Mouse (Mus musculus) CD4-positive, CD25-positive, alpha-beta regulatory T cell, adult 2 months (primary cell): ENCODE results near the gene Abhd6.

Source experiments
- DNase-seq: peaks from one replicate; pipeline ENCODE4 v3.0.0-alpha.2; 2012; ENCODE audit warnings: low read depth, low spot score

The Abhd6 gene

GRCm38 (mm10) chr14:8002432-8003092 lies at the start of gene Abhd6:
TSS of gene Abhd6 (plus strand) at chr14:8002902.
- peak; percentile 90 for DNase-seq

- DNase-seq = no peak
These were observed 48.6 kb upstream of the Abhd6 start for GRCm38 (mm10) chr14:7954071-7954471.

GRCm38 (mm10) chr14:7956427-7956826 lies 46.3 kb upstream of the Abhd6 start:
- DNase-seq = no peak

GRCm38 (mm10) chr14:7957049-7957448 lies 45.7 kb upstream of the Abhd6 start, which contains the start of gene Gm45521:
TSS of gene Gm45521 (plus strand) at chr14:7957288.
- no peak for DNase-seq

- peak; percentile 31 for DNase-seq
These were observed 42.1 kb upstream of the Abhd6 start for GRCm38 (mm10) chr14:7960616-7961015.

DNA sequence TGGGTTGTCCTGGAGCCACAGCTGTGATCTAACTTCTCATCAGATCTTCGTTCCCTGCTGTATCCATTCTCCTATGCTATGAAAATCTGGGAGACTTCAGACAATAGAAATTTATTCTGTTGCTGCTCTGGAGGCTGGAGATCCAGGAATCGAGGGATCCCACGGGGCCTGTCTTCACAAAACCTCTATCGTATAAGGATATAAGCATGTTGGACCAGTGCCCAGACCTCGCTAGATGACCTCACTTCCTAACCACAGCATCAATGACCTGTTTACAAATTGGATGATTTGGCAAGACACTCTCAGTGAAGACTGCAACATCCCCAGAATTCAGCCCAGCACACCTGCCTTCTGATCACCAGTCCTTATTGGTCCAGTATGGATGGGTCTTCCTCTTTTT lies 41.0 kb upstream of the Abhd6 start:
- DNase-seq = no peak

GRCm38 (mm10) chr14:7962626-7963025 lies 40.1 kb upstream of the Abhd6 start:
- no peak for DNase-seq

GRCm38 (mm10) chr14:7963160-7963559 lies 39.5 kb upstream of the Abhd6 start:
- DNase-seq = no peak

GRCm38 (mm10) chr14:7964219-7964889 lies 38.3 kb upstream of the Abhd6 start:
- peak; percentile 84 for DNase-seq

DNA sequence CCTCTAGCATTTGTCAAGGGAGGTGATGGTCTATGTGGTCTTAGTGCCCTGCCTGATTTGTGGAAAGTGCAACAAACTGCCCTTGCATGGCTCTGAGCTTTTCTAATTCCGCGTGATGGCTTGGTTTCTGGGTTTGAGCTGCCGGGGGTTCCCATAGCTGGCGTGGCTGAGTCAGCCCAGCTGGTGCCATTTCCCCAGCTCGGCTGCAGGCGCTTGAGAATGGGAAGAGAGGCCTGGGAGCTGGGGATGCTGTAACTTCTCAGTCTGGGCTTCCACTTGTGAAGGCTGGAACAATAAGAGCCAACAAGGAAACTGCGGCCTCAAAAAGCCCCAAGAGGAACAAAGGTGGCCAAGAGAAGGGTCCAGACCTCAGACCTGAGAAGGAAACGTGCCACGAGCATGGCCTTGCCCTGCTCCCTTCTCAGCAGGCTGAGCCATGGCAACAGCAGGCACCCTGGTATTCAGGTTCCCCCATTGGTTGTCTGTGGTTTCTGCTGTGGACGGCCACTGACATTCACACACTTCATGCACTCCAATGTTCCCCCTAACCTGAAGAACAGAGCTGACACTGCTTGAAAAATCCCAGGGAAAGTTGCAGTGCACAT lies 30.7 kb upstream of the Abhd6 start:
- no peak for DNase-seq

DNA sequence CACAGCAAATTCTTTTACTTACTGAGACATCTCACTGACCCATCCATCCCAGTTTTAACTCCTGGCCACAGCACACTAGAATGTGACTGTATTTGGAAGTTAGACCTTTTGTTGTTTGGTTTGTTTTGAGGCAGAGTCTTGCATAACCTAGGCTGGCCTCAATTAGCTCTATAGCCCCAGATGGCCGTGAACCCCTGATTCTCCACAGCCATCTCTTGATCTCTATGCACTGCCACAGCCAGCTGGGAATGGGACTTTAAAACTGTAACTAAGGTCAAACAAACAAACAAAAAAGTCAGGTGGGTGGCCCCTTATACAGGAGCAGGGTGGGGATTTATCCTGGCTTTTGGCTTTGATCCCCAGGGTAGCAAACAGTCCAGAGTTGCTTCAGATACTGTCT lies 28.1 kb upstream of the Abhd6 start:
- DNase-seq = no peak

DNA sequence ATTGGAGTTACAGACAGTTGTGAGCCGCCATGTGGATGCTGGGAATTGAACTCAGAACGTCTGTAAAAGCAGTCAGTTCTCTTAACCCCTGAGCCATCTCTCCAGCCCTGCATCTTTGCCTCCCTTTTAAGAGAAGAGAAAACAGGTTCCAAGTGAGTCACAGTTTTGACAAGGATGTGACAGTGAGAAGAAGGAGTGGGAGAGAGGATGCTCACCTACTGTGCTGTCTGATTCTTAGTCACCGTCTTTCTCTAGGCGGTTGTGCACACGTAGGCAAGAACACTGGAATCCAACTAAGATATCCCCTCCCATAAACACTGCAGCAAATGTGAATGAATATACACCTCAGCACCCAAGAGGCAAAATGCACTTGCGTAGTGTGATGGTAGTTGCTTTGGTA lies 27.5 kb upstream of the Abhd6 start:
- DNase-seq = no peak

DNA sequence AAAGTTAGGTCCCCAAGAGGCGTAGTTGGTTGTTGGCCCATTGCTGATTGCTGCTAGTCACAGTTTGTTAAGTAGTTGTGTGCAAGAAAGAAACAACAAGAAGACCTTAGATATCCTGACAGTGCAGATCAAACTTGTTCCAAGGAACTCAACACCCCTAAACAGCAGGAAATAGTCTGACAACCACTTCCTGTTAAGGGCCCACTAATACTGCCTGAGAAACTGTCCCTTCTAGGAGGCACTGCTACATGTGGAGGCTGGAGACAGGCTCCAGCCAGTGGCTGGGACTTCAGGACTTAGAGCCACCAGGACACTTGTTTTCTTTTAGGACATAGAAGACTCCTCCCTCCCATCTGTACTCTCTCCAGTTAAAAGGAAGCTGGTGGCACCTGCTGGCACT lies 25.2 kb upstream of the Abhd6 start:
- DNase-seq = no peak

- no peak for DNase-seq
These were observed 24.5 kb upstream of the Abhd6 start for GRCm38 (mm10) chr14:7978183-7978582.

DNA sequence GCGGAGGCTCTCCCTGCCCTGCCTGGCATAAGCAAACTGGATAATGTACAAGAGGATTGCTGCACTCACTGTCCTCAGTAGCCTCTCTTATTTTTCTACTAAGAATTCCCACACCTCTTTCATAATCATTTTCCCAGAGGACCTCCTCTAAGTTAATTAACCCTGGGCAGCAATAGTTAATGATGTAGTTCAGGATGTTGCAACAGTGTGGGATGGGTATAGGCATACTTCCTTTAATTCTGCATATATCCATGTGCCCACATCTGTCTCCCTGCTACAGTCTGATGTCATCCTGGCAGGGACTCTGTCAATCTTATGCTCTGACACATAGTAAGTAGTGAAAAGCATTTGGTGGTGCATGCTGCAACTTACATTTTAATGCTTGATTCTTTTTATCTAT lies 21.5 kb upstream of the Abhd6 start:
- no peak for DNase-seq

- DNase-seq = no peak
These were observed 15.8 kb upstream of the Abhd6 start for GRCm38 (mm10) chr14:7986913-7987312.

- DNase-seq = peak; percentile 45
These were observed 13.3 kb upstream of the Abhd6 start for GRCm38 (mm10) chr14:7989371-7989770.

DNA sequence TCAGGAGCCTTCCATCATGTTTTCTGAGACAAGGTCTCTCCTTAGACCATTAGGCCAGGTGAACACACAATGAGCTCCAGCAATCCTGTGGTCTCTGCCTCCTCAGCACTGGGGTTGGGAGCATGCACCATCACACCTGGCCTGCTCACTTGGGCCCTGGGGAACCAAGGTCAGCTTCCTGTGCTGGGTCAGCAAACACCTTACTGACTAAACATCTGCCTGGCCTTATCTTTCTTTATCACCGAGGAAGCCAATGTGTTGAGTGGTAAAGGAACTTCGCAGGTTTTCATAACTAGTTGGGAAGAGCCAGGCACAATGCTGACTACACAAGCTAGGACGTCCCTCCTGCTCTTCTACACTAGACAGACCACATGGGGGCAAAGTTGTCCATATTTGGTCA lies 12.7 kb upstream of the Abhd6 start:
- DNase-seq = no peak

DNA sequence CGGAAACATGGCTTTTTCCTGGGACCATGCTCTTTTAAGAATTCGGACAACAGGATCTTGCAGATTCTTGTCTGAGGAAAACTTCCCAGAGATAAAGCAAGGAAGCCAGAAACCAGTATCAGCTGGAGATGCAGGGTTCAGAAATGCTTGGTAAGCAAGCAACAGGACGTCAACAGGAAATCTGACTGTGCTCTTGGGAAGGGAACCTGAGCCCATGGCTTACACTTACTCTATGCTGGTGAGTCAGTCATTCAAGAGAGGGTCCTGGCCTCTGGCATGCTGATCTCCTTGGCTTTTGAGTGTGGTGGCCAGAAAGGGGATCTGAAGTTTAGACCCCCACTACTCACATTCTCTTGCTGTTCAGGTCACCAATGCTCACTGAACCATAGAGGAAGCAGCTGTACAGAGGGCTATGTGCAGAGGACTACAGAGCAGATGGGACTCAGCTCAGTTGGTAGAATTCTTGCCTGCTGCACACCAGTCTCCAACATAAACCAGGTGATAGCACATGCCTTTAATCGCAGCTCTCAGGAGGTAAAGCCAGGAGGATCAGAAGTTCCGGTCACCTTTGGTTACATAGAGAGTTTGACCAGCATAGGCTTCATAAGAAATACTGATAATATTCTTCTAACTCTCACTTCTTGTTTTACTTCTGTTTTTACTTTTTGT lies 11.5 kb upstream of the Abhd6 start:
- no peak for DNase-seq

DNA sequence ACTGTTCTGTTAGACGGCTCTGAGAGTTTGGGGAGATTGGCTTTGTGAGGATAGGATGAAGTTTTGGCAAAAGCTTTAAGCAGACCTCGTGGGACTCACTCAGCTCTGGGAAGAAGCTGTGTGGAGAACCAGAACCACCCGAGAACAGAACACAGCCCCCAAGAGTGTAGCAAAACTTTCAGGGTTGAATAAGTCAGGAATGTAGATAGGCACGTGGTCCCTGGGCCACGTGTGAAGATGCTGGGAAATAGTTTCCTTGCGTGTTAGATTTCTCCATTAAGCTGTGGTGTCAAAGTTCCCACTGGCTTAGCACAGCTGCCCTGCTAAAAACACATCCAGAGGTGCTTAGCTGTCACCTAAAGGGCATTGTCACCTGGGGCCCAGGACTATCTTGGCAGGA lies 10.5 kb upstream of the Abhd6 start:
- DNase-seq = no peak

DNA sequence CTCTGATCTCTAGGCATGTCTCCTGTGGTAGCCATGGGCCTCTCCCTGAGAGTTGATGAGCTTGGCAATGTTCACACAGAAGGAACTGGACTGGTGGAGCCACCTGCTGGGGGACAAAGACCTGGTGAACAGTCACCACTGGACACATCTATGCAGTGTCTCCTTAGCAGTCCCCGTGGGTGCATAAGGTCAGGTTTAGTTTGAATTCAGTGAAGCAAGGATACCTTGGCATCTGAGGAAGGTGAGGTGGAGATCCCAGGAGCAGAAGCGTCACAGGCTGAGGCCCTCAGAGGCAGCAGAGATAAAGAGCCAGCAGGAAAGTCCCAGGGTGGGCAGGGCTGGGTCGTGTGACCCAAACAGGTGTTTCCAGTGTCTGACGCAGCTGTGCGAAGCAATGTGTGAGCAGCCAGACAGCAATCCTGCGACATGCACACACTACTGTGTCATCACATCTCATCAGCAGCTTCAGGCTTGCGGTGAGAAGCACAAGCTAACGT lies 8.4 kb upstream of the Abhd6 start, which contains the start of gene Dnase1l3:
Gene Dnase1l3 (minus strand): TSS at position 303 of the 497 bp plus-strand sequence.
- peak; percentile 71 for DNase-seq

- peak; percentile 95 for DNase-seq
These were observed 5.4 kb upstream of the Abhd6 start for GRCm38 (mm10) chr14:7997255-7997696.
